Mouse (Mus musculus): Measurements from ENCODE around the gene Klf15. TPM values are rescaled to one million over a fixed set of nuclear protein-coding genes. Genes with fewer than 3 reads are reported as not detected.

The Klf15 gene
- polyA plus RNA-seq, 1 experiment from 2014 or later = 8.4 TPM

DNA sequence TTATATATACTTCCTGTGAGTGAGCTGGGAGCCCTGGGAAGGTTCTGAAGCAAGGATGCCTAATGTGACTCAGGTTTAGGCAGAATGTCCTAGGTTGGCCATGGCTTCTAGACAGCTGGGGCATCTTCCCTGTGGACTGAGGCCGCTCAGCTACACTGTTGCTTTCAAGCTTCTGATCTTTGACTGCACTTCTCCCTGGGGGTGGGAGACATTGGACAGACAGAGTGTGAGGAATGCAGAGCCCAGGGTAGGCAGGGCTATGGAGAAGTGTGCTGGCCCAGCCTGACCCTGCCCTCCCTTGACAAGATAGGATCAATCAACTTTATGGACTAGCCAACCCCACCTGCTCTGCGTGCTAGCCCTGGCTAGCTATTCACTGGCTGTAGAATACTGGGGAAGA is 1.2 kb upstream of the Klf15 start:
- H3K4me2 ChIP-seq (ENCODE audit: low read depth, low read length) = no peak overlapping the region
- no peaks in the 10 kb centered on the region for H3K36me3 ChIP-seq (ENCODE audit: control insufficient read depth, insufficient read depth, low read length)
- DNase-seq (ENCODE audit: low spot score) (no peak), ATAC-seq (ENCODE audit: low read depth) (no peak)
- 50% methylated on average over 2 of the region's 2 CpGs for WGBS
- H3K9me3 ChIP-seq (ENCODE audit: control insufficient read depth, low read length) = no peaks in the 10 kb centered on the region
- H3K9ac ChIP-seq (ENCODE audit: low read depth, low read length) = no peak overlapping the region
- H3K4me3 ChIP-seq (ENCODE audit: low read depth, low read length) = no peak overlapping the region
- H3K4me1 ChIP-seq (ENCODE audit: control insufficient read depth, insufficient read depth, low read length) = peaks cover 10% of the 10 kb centered on the region
- H3K27me3 ChIP-seq (replicated peaks; ENCODE audit: control insufficient read depth, insufficient read depth, low read length) = peaks cover 22% of the 10 kb centered on the region
- no peak overlapping the region for H3K27ac ChIP-seq (replicated peaks; ENCODE audit: low read depth, low read length)

DNA sequence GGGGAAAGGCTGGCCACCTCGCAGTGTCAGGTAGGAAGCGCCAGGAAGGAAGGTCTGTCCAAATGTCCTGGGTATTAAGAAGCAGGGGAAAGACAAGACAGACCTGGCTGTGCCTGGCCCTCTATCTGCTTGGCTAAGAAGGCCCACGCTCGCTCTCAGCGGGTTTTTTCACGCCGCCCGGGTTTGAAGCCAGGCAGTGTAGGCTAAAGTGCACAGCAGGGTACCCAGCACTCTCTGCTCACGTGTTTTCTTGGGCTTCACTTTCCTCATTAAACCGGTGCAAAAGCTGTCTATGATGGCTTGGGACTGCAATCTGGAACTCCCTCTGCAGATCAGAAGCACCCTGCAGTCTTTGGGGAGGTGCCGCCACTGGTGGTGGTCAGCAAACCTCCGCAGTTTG is 605 bp upstream of the Klf15 start:
- Histone ChIP-seq H3K27ac (replicated peaks; ENCODE audit: low read depth, low read length) (no peak overlapping the region), H3K4me2 (ENCODE audit: low read depth, low read length) (peak overlapping the region; percentile 100), H3K9ac (ENCODE audit: low read depth, low read length) (peak overlapping the region; percentile 71; the same call in 1 of the 2 replicates), H3K4me3 (ENCODE audit: low read depth, low read length) (peak overlapping the region; percentile 68), H3K36me3 (ENCODE audit: control insufficient read depth, insufficient read depth, low read length) (no peaks in the 10 kb centered on the region), H3K4me1 (ENCODE audit: control insufficient read depth, insufficient read depth, low read length) (peaks cover 10% of the 10 kb centered on the region), H3K27me3 (replicated peaks; ENCODE audit: control insufficient read depth, insufficient read depth, low read length) (peaks cover 22% of the 10 kb centered on the region), H3K9me3 (ENCODE audit: control insufficient read depth, low read length) (no peaks in the 10 kb centered on the region)
- no peak for ATAC-seq (ENCODE audit: low read depth)
- 14% methylated on average over 12 of the region's 12 CpGs for WGBS
- DNase-seq (ENCODE audit: low spot score) = no peak

GRCm38 (mm10) chr6:90462841-90463227 is 458 bp downstream of the Klf15 start:
- H3K4me1 ChIP-seq (ENCODE audit: control insufficient read depth, insufficient read depth, low read length) = peaks cover 10% of the 10 kb centered on the region
- no peak overlapping the region for H3K27ac ChIP-seq (replicated peaks; ENCODE audit: low read depth, low read length)
- H3K4me2 ChIP-seq (ENCODE audit: low read depth, low read length) = peak overlapping the region; percentile 100
- DNase-seq (ENCODE audit: low spot score) (no peak), ATAC-seq (ENCODE audit: low read depth) (no peak)
- peak overlapping the region; percentile 71 for H3K9ac ChIP-seq (ENCODE audit: low read depth, low read length)
- WGBS = under 1% methylated on average over 24 of the region's 38 CpGs
- peaks cover 22% of the 10 kb centered on the region for H3K27me3 ChIP-seq (replicated peaks; ENCODE audit: control insufficient read depth, insufficient read depth, low read length)
- peak overlapping the region; percentile 68 for H3K4me3 ChIP-seq (ENCODE audit: low read depth, low read length)
- H3K36me3 ChIP-seq (ENCODE audit: control insufficient read depth, insufficient read depth, low read length) = no peaks in the 10 kb centered on the region
- no peaks in the 10 kb centered on the region for H3K9me3 ChIP-seq (ENCODE audit: control insufficient read depth, low read length)

GRCm38 (mm10) chr6:90463228-90463862 is 969 bp downstream of the Klf15 start:
- no peak overlapping the region for H3K27ac ChIP-seq (replicated peaks; ENCODE audit: low read depth, low read length)
- WGBS = under 1% methylated on average over 30 of the region's 31 CpGs
- H3K9ac ChIP-seq (ENCODE audit: low read depth, low read length) = peak overlapping the region; percentile 71
- peak overlapping the region; percentile 100 for H3K4me2 ChIP-seq (ENCODE audit: low read depth, low read length)
- H3K36me3 ChIP-seq (ENCODE audit: control insufficient read depth, insufficient read depth, low read length) = no peaks in the 10 kb centered on the region
- H3K27me3 ChIP-seq (replicated peaks; ENCODE audit: control insufficient read depth, insufficient read depth, low read length) = peaks cover 22% of the 10 kb centered on the region
- DNase-seq (ENCODE audit: low spot score) (peak; percentile 74), ATAC-seq (ENCODE audit: low read depth) (peak; percentile 87)
- peaks cover 10% of the 10 kb centered on the region for H3K4me1 ChIP-seq (ENCODE audit: control insufficient read depth, insufficient read depth, low read length)
- H3K9me3 ChIP-seq (ENCODE audit: control insufficient read depth, low read length) = no peaks in the 10 kb centered on the region
- H3K4me3 ChIP-seq (ENCODE audit: low read depth, low read length) = peak overlapping the region; percentile 68

DNA sequence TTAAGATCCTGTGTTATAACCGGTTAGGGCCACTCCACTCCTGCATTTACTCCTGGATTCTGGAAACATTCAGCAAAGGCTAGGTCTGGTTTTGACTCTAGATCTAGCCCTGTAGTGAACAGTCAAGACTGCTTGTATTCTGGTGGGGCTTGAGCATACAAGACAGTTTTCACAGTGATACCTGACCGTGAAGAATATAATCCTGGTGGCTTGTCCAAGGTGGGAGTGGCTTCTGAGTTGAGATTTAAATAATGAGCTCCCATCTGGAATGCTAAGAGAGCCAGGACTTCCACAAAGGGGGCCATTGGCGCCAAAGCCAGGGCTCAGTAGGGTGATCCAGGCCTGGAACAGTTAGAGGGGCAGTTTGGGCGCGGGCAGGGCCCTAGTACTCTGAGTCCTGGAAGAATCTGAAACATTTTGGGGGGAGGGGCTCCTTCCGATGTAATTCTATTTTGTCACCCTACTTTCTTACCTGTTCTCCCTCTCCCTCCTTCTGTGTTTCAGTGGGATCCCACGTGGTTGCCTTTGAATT is 1.6 kb downstream of the Klf15 start:
- H3K4me1 ChIP-seq (ENCODE audit: control insufficient read depth, insufficient read depth, low read length) = peaks cover 10% of the 10 kb centered on the region
- peak overlapping the region; percentile 71 for H3K9ac ChIP-seq (ENCODE audit: low read depth, low read length)
- H3K4me2 ChIP-seq (ENCODE audit: low read depth, low read length) = peak overlapping the region; percentile 100
- peak; percentile 9; the same call in 1 of the 2 replicates for ATAC-seq (ENCODE audit: low read depth)
- H3K27me3 ChIP-seq (replicated peaks; ENCODE audit: control insufficient read depth, insufficient read depth, low read length) = peaks cover 22% of the 10 kb centered on the region
- no peaks in the 10 kb centered on the region for H3K9me3 ChIP-seq (ENCODE audit: control insufficient read depth, low read length)
- no peaks in the 10 kb centered on the region for H3K36me3 ChIP-seq (ENCODE audit: control insufficient read depth, insufficient read depth, low read length)
- WGBS = 33% methylated on average over 7 of the region's 7 CpGs
- H3K27ac ChIP-seq (replicated peaks; ENCODE audit: low read depth, low read length) = no peak overlapping the region
- no peak for DNase-seq (ENCODE audit: low spot score)
- H3K4me3 ChIP-seq (ENCODE audit: low read depth, low read length) = peak overlapping the region; percentile 68

DNA sequence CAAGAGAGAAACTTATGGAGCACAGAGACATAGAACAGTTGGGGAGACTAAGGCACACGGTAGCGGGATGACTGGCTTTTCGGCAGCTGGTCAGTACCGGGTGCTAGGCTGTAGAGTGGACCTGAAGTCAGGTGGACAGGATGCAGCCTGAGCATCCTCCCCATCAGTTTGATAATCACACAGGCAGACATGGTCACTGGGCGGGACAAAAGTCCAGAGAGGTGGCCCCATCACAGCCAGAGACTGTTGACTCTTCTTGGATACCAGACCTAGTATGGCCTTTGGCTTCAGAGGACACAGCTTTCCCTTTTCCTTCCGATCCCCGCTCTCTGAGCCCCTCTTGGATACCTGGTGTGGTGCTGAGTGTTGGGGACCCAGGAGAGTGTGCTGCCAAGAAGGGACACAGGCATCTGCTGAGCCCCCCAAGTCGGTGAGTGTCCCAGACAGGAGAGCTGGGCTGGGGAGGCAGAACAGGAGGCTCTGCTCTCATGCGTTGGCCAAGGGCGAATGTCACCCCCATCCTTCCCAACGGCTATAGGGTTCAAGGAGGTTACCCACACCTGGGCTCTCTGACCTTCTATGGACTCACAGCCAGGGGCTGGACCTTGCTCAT is 2.8 kb downstream of the Klf15 start:
- H3K4me1 ChIP-seq (ENCODE audit: control insufficient read depth, insufficient read depth, low read length) = peaks cover 10% of the 10 kb centered on the region
- no peak overlapping the region for H3K9ac ChIP-seq (ENCODE audit: low read depth, low read length)
- H3K4me3 ChIP-seq (ENCODE audit: low read depth, low read length) = no peak overlapping the region
- H3K9me3 ChIP-seq (ENCODE audit: control insufficient read depth, low read length) = no peaks in the 10 kb centered on the region
- no peak for ATAC-seq (ENCODE audit: low read depth)
- H3K36me3 ChIP-seq (ENCODE audit: control insufficient read depth, insufficient read depth, low read length) = no peaks in the 10 kb centered on the region
- H3K27me3 ChIP-seq (replicated peaks; ENCODE audit: control insufficient read depth, insufficient read depth, low read length) = peaks cover 22% of the 10 kb centered on the region
- no peak overlapping the region for H3K27ac ChIP-seq (replicated peaks; ENCODE audit: low read depth, low read length)
- no peak for DNase-seq (ENCODE audit: low spot score)
- WGBS = 93% methylated on average over 11 of the region's 11 CpGs
- no peak overlapping the region for H3K4me2 ChIP-seq (ENCODE audit: low read depth, low read length)

- H3K4me2 ChIP-seq (ENCODE audit: low read depth, low read length) = no peak overlapping the region
- no peak overlapping the region for H3K4me3 ChIP-seq (ENCODE audit: low read depth, low read length)
- peaks cover 22% of the 10 kb centered on the region for H3K27me3 ChIP-seq (replicated peaks; ENCODE audit: control insufficient read depth, insufficient read depth, low read length)
- H3K27ac ChIP-seq (replicated peaks; ENCODE audit: low read depth, low read length) = no peak overlapping the region
- H3K9me3 ChIP-seq (ENCODE audit: control insufficient read depth, low read length) = no peaks in the 10 kb centered on the region
- WGBS = 81% methylated on average over 10 of the region's 10 CpGs
- peaks cover 13% of the 10 kb centered on the region for H3K4me1 ChIP-seq (ENCODE audit: control insufficient read depth, insufficient read depth, low read length)
- DNase-seq (ENCODE audit: low spot score) = no peak
- no peak for ATAC-seq (ENCODE audit: low read depth)
- no peaks in the 10 kb centered on the region for H3K36me3 ChIP-seq (ENCODE audit: control insufficient read depth, insufficient read depth, low read length)
- no peak overlapping the region for H3K9ac ChIP-seq (ENCODE audit: low read depth, low read length)
These were observed 3.7 kb downstream of the Klf15 start for GRCm38 (mm10) chr6:90466079-90466478.

- H3K36me3 ChIP-seq (ENCODE audit: control insufficient read depth, insufficient read depth, low read length) = no peaks in the 10 kb centered on the region
- DNase-seq (ENCODE audit: low spot score) = no peak
- 89% methylated on average over 12 of the region's 12 CpGs for WGBS
- ATAC-seq (ENCODE audit: low read depth) = no peak
- no peak overlapping the region for H3K9ac ChIP-seq (ENCODE audit: low read depth, low read length)
- H3K4me3 ChIP-seq (ENCODE audit: low read depth, low read length) = no peak overlapping the region
- peaks cover 18% of the 10 kb centered on the region for H3K4me1 ChIP-seq (ENCODE audit: control insufficient read depth, insufficient read depth, low read length)
- no peak overlapping the region for H3K4me2 ChIP-seq (ENCODE audit: low read depth, low read length)
- peaks cover 14% of the 10 kb centered on the region for H3K27me3 ChIP-seq (replicated peaks; ENCODE audit: control insufficient read depth, insufficient read depth, low read length)
- no peak overlapping the region for H3K27ac ChIP-seq (replicated peaks; ENCODE audit: low read depth, low read length)
- no peaks in the 10 kb centered on the region for H3K9me3 ChIP-seq (ENCODE audit: control insufficient read depth, low read length)
These were observed 4.6 kb downstream of the Klf15 start for GRCm38 (mm10) chr6:90466847-90467410.

Data from embryonic facial prominence, embryonic 14.5 days (tissue).